Mouse (Mus musculus) hindbrain, embryonic 13.5 days (tissue): ENCODE results near the gene Cirbp. TPM values are rescaled to one million over a fixed set of nuclear protein-coding genes. Genes with fewer than 3 reads are reported as not detected.

Experiments
- polyA plus RNA-seq: library from polyadenylated mRNA; unstranded; fragments of >200 nt; fragmentation: Nextera tagmentation; extraction: Ambion mirVana; gene quantifications from 2 replicates; pipeline ENCODE4 v1.2.1, GENCODE M21; 2015

Gene Cirbp
- polyA plus RNA-seq, 1 experiment from 2014 or later = 364 TPM

Other genes starting within 250 kb of the Cirbp start
- gene Kiss1r, start 249.0 kb upstream of the Cirbp start, polyA plus RNA-seq = 2.1 and 2.3 TPM in 2 replicates
- 243 and 256 TPM in 2 replicates for gene R3hdm4, start 244.8 kb upstream of the Cirbp start, polyA plus RNA-seq
- 3.5 and 4.0 TPM in 2 replicates for gene Arid3a, start 238.9 kb upstream of the Cirbp start, polyA plus RNA-seq
- 77.4 and 77.9 TPM in 2 replicates for gene Wdr18, start 205.8 kb upstream of the Cirbp start, polyA plus RNA-seq
- gene Grin3b, start 195.3 kb upstream of the Cirbp start, polyA plus RNA-seq = 0.61 and 0.65 TPM in 2 replicates
- gene Tmem259, start 181.7 kb upstream of the Cirbp start, polyA plus RNA-seq = 16.0 and 16.3 TPM in 2 replicates
- 43.7 and 53.1 TPM in 2 replicates for gene Cnn2, start 177.4 kb upstream of the Cirbp start, polyA plus RNA-seq
- gene Abca7, start 169.5 kb upstream of the Cirbp start, polyA plus RNA-seq = 5.2 and 6.1 TPM in 2 replicates
- 2.5 and 2.8 TPM in 2 replicates for gene Arhgap45, start 149.3 kb upstream of the Cirbp start, polyA plus RNA-seq
- 150 and 154 TPM in 2 replicates for gene Polr2e, start 126.2 kb upstream of the Cirbp start, polyA plus RNA-seq
- gene Gpx4, start 118.8 kb upstream of the Cirbp start, polyA plus RNA-seq = 509 and 531 TPM in 2 replicates
- 13.6 and 14.4 TPM in 2 replicates for gene Sbno2, start 60.4 kb upstream of the Cirbp start, polyA plus RNA-seq
- gene Stk11, start 50.2 kb upstream of the Cirbp start, polyA plus RNA-seq = 16.3 and 18.2 TPM in 2 replicates
- gene Atp5d, start 27.4 kb upstream of the Cirbp start, polyA plus RNA-seq = 434 and 449 TPM in 2 replicates
- 57.4 and 59.2 TPM in 2 replicates for gene Cbarp, start 25.1 kb upstream of the Cirbp start, polyA plus RNA-seq
- 32.4 and 34.7 TPM in 2 replicates for gene Midn, start 17.7 kb upstream of the Cirbp start, polyA plus RNA-seq
- 11.9 and 14.1 TPM in 2 replicates for gene 1600002K03Rik, start 7.0 kb downstream of the Cirbp start, polyA plus RNA-seq
- gene Efna2, start 13.5 kb downstream of the Cirbp start, polyA plus RNA-seq = 18.8 and 21.4 TPM in 2 replicates
- gene Mum1, start 60.4 kb downstream of the Cirbp start, polyA plus RNA-seq = 47.3 and 49.9 TPM in 2 replicates
- gene Ndufs7, start 83.1 kb downstream of the Cirbp start, polyA plus RNA-seq = 253 and 263 TPM in 2 replicates
- gene Gamt, start 95.0 kb downstream of the Cirbp start, polyA plus RNA-seq = 22.3 and 24.9 TPM in 2 replicates
- 61.6 and 66.2 TPM in 2 replicates for gene Dazap1, start 95.5 kb downstream of the Cirbp start, polyA plus RNA-seq
- gene Rps15, start 126.5 kb downstream of the Cirbp start, polyA plus RNA-seq = 583 and 598 TPM in 2 replicates
- 182 and 183 TPM in 2 replicates for gene Apc2, start 130.0 kb downstream of the Cirbp start, polyA plus RNA-seq
- gene 2310011J03Rik, start 154.6 kb downstream of the Cirbp start, polyA plus RNA-seq = 28.5 and 29.1 TPM in 2 replicates
- 1.9 and 2.5 TPM in 2 replicates for gene Pcsk4, start 163.5 kb downstream of the Cirbp start, polyA plus RNA-seq
- 3.1 and 3.5 TPM in 2 replicates for gene Reep6, start 164.0 kb downstream of the Cirbp start, polyA plus RNA-seq
- 0.42 and 0.66 TPM in 2 replicates for gene Adamtsl5, start 182.4 kb downstream of the Cirbp start, polyA plus RNA-seq
- 1.2 and 1.7 TPM in 2 replicates for gene Plk5, start 190.5 kb downstream of the Cirbp start, polyA plus RNA-seq
- 14.8 and 16.5 TPM in 2 replicates for gene Mex3d, start 221.7 kb downstream of the Cirbp start, polyA plus RNA-seq
- 230 TPM in 2 replicates for gene Mbd3, start 233.6 kb downstream of the Cirbp start, polyA plus RNA-seq
- 575 and 577 TPM in 2 replicates for gene Uqcr11, start 240.8 kb downstream of the Cirbp start, polyA plus RNA-seq